Mouse (Mus musculus) T-cell, adult 2 months (primary cell): Measurements from ENCODE around the gene Gm16485.

Experiments
- DNase-seq: peaks from one replicate; pipeline ENCODE4 v3.0.0; 2022; ENCODE audit warnings: low spot score

The Gm16485 gene

GRCm38 (mm10) chr9:8971491-8971890, at the start of gene Gm16485:
TSS of gene Gm16485 (plus strand) at chr9:8971791.
- DNase-seq, result no peak

GRCm38 (mm10) chr9:8927561-8927960, 44.0 kb upstream of the Gm16485 start:
- no peak for DNase-seq

GRCm38 (mm10) chr9:8937753-8938152, 33.8 kb upstream of the Gm16485 start:
- DNase-seq, result no peak

- DNase-seq, result no peak
These were observed 18.3 kb upstream of the Gm16485 start for GRCm38 (mm10) chr9:8953306-8953705.

GRCm38 (mm10) chr9:8964512-8965133, 7.0 kb upstream of the Gm16485 start:
- no peak for DNase-seq

- no peak for DNase-seq
These were observed 1.4 kb upstream of the Gm16485 start for GRCm38 (mm10) chr9:8970240-8970639.

GRCm38 (mm10) chr9:8977775-8978174, 6.2 kb downstream of the Gm16485 start:
- no peak for DNase-seq

GRCm38 (mm10) chr9:8982315-8982714, 10.7 kb downstream of the Gm16485 start:
- DNase-seq, result no peak

- no peak for DNase-seq
These were observed 24.9 kb downstream of the Gm16485 start for GRCm38 (mm10) chr9:8996494-8996893.

GRCm38 (mm10) chr9:9001170-9001569, 29.6 kb downstream of the Gm16485 start:
- no peak for DNase-seq

- DNase-seq, result no peak
These were observed 43.5 kb downstream of the Gm16485 start for GRCm38 (mm10) chr9:9015108-9015507.
